Mouse (Mus musculus) limb, embryonic 12.5 days (tissue): Measurements from ENCODE around the gene Cdh16. TPM values are rescaled to one million over a fixed set of nuclear protein-coding genes. Genes with fewer than 3 reads are reported as not detected.

Source experiments
- ATAC-seq: fragments of 200-750 bp; cut with Nextera tagmentation; 2 replicates; pipeline ENCODE4 v1.8.0; 2017; ENCODE audit warnings: low read depth, moderate TSS enrichment; ENCODE audit not compliant: insufficient number of reproducible peaks, insufficient read depth, low FRiP score, low TSS enrichment
- H3K27ac ChIP-seq: fragments of 300-500 bp; sonication (generic); 2 replicates; pipeline ENCODE4 v1.5.1; 2016; ENCODE audit warnings: mild to moderate bottlenecking, moderate library complexity
- H3K27me3 ChIP-seq: fragments of 300-500 bp; sonication (generic); 2 replicates; pipeline ENCODE4 v1.6.1; 2016; ENCODE audit warnings: mild to moderate bottlenecking, moderate library complexity
- H3K36me3 ChIP-seq: fragments of 300-500 bp; sonication (generic); 2 replicates; pipeline ENCODE4 v1.6.1; 2016; ENCODE audit warnings: mild to moderate bottlenecking, moderate library complexity
- H3K4me1 ChIP-seq: fragments of 300-500 bp; sonication (generic); replicated peaks from 2 replicates; pipeline ENCODE4 v1.6.1; 2016
- H3K4me2 ChIP-seq: fragments of 300-500 bp; sonication (generic); 2 replicates; pipeline ENCODE4 v1.6.1; 2016; ENCODE audit warnings: mild to moderate bottlenecking, moderate library complexity
- H3K4me3 ChIP-seq: fragments of 300-500 bp; sonication (generic); replicated peaks from 2 replicates; pipeline ENCODE4 v1.5.1; 2016; ENCODE audit warnings: mild to moderate bottlenecking
- H3K9ac ChIP-seq: fragments of 300-500 bp; sonication (generic); replicated peaks from 2 replicates; pipeline ENCODE4 v1.6.1; 2016; ENCODE audit warnings: mild to moderate bottlenecking, moderate library complexity
- H3K9me3 ChIP-seq: fragments of 300-500 bp; sonication (generic); 2 replicates; pipeline ENCODE4 v1.6.1; 2016; ENCODE audit warnings: mild to moderate bottlenecking, moderate library complexity
- WGBS: fragments of 180-500 bp; shearing (Covaris S2); methylation state at CpG from one replicate; pipeline ENCODE4 v1.1.7; 2016; 5-methylcytosine and 5-hydroxymethylcytosine counted together
- polyA plus RNA-seq: library from polyadenylated mRNA; unstranded; fragments of >200 nt; fragmentation: Nextera tagmentation; extraction: Ambion mirVana; gene quantifications from 2 replicates; pipeline ENCODE4 v1.2.1, GENCODE M21; 2016

The Cdh16 gene
- polyA plus RNA-seq, 1 experiment from 2014 or later = not detected

- ATAC-seq = no peak
- Histone ChIP-seq H3K27ac (no peak overlapping the region), H3K4me3 (no peak overlapping the region), H3K27me3 (peaks cover 3% of the 10 kb centered on the region; the same call in 1 of the 2 replicates), H3K4me1 (0 out of 2 replicates have a peak, but pooled peaks cover 3% of the 10 kb centered on the region), H3K36me3 (no peaks in the 10 kb centered on the region), H3K4me2 (no peak overlapping the region), H3K9me3 (no peaks in the 10 kb centered on the region), H3K9ac (no peak overlapping the region)
- WGBS = 52% methylated on average over 1 of the region's 1 CpGs
These were observed 54.6 kb downstream of the Cdh16 start for GRCm38 (mm10) chr8:104569559-104569958.

GRCm38 (mm10) chr8:104565457-104565798 lies 58.8 kb downstream of the Cdh16 start:
- peaks cover 2% of the 10 kb centered on the region; the same call in 1 of the 2 replicates for H3K27me3 ChIP-seq
- no peak overlapping the region for H3K9ac ChIP-seq
- no peak overlapping the region for H3K4me3 ChIP-seq
- H3K27ac ChIP-seq = no peak overlapping the region
- H3K9me3 ChIP-seq = no peaks in the 10 kb centered on the region
- H3K36me3 ChIP-seq = no peaks in the 10 kb centered on the region
- WGBS = 95% methylated on average over 5 of the region's 5 CpGs
- no peak overlapping the region for H3K4me2 ChIP-seq
- no peak for ATAC-seq
- no peaks in the 10 kb centered on the region for H3K4me1 ChIP-seq

GRCm38 (mm10) chr8:104564633-104565456 lies 59.4 kb downstream of the Cdh16 start:
- Histone ChIP-seq H3K4me3 (no peak overlapping the region), H3K9ac (no peak overlapping the region), H3K27me3 (no peaks in the 10 kb centered on the region), H3K4me2 (no peak overlapping the region), H3K4me1 (no peaks in the 10 kb centered on the region), H3K9me3 (no peaks in the 10 kb centered on the region), H3K36me3 (no peaks in the 10 kb centered on the region), H3K27ac (no peak overlapping the region)
- ATAC-seq = peak; percentile 79; the same call in 1 of the 2 replicates
- WGBS = 25% methylated on average over 22 of the region's 22 CpGs

- no peaks in the 10 kb centered on the region for H3K9me3 ChIP-seq
- no peaks in the 10 kb centered on the region for H3K4me1 ChIP-seq
- ATAC-seq = no peak
- H3K36me3 ChIP-seq = no peaks in the 10 kb centered on the region
- no peak overlapping the region for H3K4me2 ChIP-seq
- no peak overlapping the region for H3K27ac ChIP-seq
- no peaks in the 10 kb centered on the region for H3K27me3 ChIP-seq
- no peak overlapping the region for H3K4me3 ChIP-seq
- H3K9ac ChIP-seq = no peak overlapping the region
These were observed 63.5 kb downstream of the Cdh16 start for GRCm38 (mm10) chr8:104560731-104561130.

GRCm38 (mm10) chr8:104557226-104557625 lies 67.0 kb downstream of the Cdh16 start:
- Histone ChIP-seq H3K4me2 (no peak overlapping the region), H3K4me3 (no peak overlapping the region), H3K4me1 (no peaks in the 10 kb centered on the region), H3K27me3 (no peaks in the 10 kb centered on the region), H3K9me3 (no peaks in the 10 kb centered on the region), H3K27ac (no peak overlapping the region), H3K36me3 (no peaks in the 10 kb centered on the region), H3K9ac (no peak overlapping the region)
- 77% methylated on average over 7 of the region's 7 CpGs for WGBS
- ATAC-seq = no peak

- Histone ChIP-seq H3K27me3 (no peaks in the 10 kb centered on the region), H3K4me3 (no peak overlapping the region), H3K9ac (no peak overlapping the region), H3K4me2 (no peak overlapping the region), H3K36me3 (no peaks in the 10 kb centered on the region), H3K9me3 (no peaks in the 10 kb centered on the region), H3K4me1 (peaks cover 5% of the 10 kb centered on the region), H3K27ac (no peak overlapping the region)
- WGBS = 89% methylated on average over 4 of the region's 4 CpGs
- no peak for ATAC-seq
These were observed 69.0 kb downstream of the Cdh16 start for GRCm38 (mm10) chr8:104555191-104555590.

Other genes starting within 250 kb of the Cdh16 start
- gene Cmtm4, start 228.6 kb downstream of the Cdh16 start, polyA plus RNA-seq = 3.2 TPM in 2 replicates
- gene Dync1li2, start 181.3 kb downstream of the Cdh16 start, polyA plus RNA-seq = 79.0 and 83.5 TPM in 2 replicates
- 0.28 and 0.70 TPM in 2 replicates for gene Terb1, start 114.5 kb downstream of the Cdh16 start, polyA plus RNA-seq
- gene Nae1, start 89.8 kb downstream of the Cdh16 start, polyA plus RNA-seq = 135 and 138 TPM in 2 replicates
- 0.76 and 1.5 TPM in 2 replicates for gene Car7, start 89.7 kb downstream of the Cdh16 start, polyA plus RNA-seq
- 13.3 and 14.7 TPM in 2 replicates for gene Pdp2, start 32.9 kb downstream of the Cdh16 start, polyA plus RNA-seq
- 10.4 and 11.2 TPM in 2 replicates for gene Rrad, start 6.9 kb upstream of the Cdh16 start, polyA plus RNA-seq
- gene Ciao2b, start 17.6 kb upstream of the Cdh16 start, polyA plus RNA-seq = 88.6 and 90.2 TPM in 2 replicates
- not detected in 2 replicates for gene Ces2a, start 109.6 kb upstream of the Cdh16 start, polyA plus RNA-seq
- 0.17 TPM in 1 of 2 replicates, not detected in the other for gene Ces2b, start 207.2 kb upstream of the Cdh16 start, polyA plus RNA-seq
- gene Ces2c, start 222.7 kb upstream of the Cdh16 start, polyA plus RNA-seq = not detected in 2 replicates